Mouse (Mus musculus) ovary, adult 2 months (tissue): ENCODE data around the gene Crk. TPM values are rescaled to one million over a fixed set of nuclear protein-coding genes. Genes with fewer than 3 reads are reported as not detected.

Source experiments
- polyA plus RNA-seq: library from polyadenylated mRNA; depleted of rRNA; stranded (reverse); fragments of >200 nt; gene quantifications from 2 replicates; pipeline ENCODE4 v1.2.3, GENCODE M21; 2012; rRNA removed

The Crk gene
- polyA plus RNA-seq, result 112 and 267 TPM in 2 replicates

GRCm38 (mm10) chr11:75678747-75679438 lies at the start of gene Crk:
TSS of gene Crk (plus strand) at chr11:75679259.

GRCm38 (mm10) chr11:75630645-75631229 lies 48.3 kb upstream of the Crk start, which contains the start of gene Inpp5k:
TSS of gene Inpp5k (plus strand) at chr11:75630988.

GRCm38 (mm10) chr11:75650311-75650710 lies 28.7 kb upstream of the Crk start, which contains the start of gene Myo1c:
TSS of gene Myo1c (plus strand) at chr11:75650504.

GRCm38 (mm10) chr11:75732434-75733226 lies 53.6 kb downstream of the Crk start, which contains the start of gene Ywhae:
TSS of gene Ywhae (plus strand) at chr11:75732869.

Other genes with a start within 250 kb of the Crk start
- 0.95 and 1.9 TPM in 2 replicates for gene Serpinf2, start 239.7 kb upstream of the Crk start, polyA plus RNA-seq
- 23.6 and 26.6 TPM in 2 replicates for gene Wdr81, start 224.5 kb upstream of the Crk start, polyA plus RNA-seq
- gene Tlcd2, start 217.5 kb upstream of the Crk start, polyA plus RNA-seq, result 30.6 and 38.9 TPM in 2 replicates
- gene Prpf8, start 192.4 kb upstream of the Crk start, polyA plus RNA-seq, result 85.3 and 112 TPM in 2 replicates
- 3.0 and 3.9 TPM in 2 replicates for gene Rilp, start 169.2 kb upstream of the Crk start, polyA plus RNA-seq
- gene Scarf1, start 165.7 kb upstream of the Crk start, polyA plus RNA-seq, result 20.2 and 25.3 TPM in 2 replicates
- 36.2 and 37.0 TPM in 2 replicates for gene Slc43a2, start 147.6 kb upstream of the Crk start, polyA plus RNA-seq
- 48.4 and 54.3 TPM in 2 replicates for gene Pitpna, start 91.2 kb upstream of the Crk start, polyA plus RNA-seq
- 48.6 and 66.3 TPM in 2 replicates for gene Inpp5k, start 48.3 kb upstream of the Crk start, polyA plus RNA-seq
- 94.1 and 98.0 TPM in 2 replicates for gene Myo1c, start 28.8 kb upstream of the Crk start, polyA plus RNA-seq
- 85.6 and 87.0 TPM in 2 replicates for gene Ywhae, start 53.6 kb downstream of the Crk start, polyA plus RNA-seq
- 12.7 and 13.3 TPM in 2 replicates for gene Doc2b, start 116.8 kb downstream of the Crk start, polyA plus RNA-seq